Mouse (Mus musculus) G1E (cell line): Measurements from ENCODE around the gene Klk4. TPM values are rescaled to one million over a fixed set of nuclear protein-coding genes. Genes with fewer than 3 reads are reported as not detected.

ENCODE experiments used
- ATAC-seq: 2 replicates; pipeline ENCODE4 v1.8.0; 2016; ENCODE audit warnings: mild to moderate bottlenecking; ENCODE audit not compliant: insufficient number of reproducible peaks, poor library complexity, low FRiP score, severe bottlenecking; ENCODE audit errors: extremely low read depth
- DNase-seq: peaks from one replicate; pipeline ENCODE4 v3.0.0; 2012; ENCODE audit warnings: low spot score
- H3K27me3 ChIP-seq: 2 replicates; pipeline ENCODE4 v1.6.1; 2012; ENCODE audit warnings: mild to moderate bottlenecking, low read length, inconsistent platforms; ENCODE audit not compliant: insufficient read depth
- H3K36me3 ChIP-seq: replicated peaks from 2 replicates; pipeline ENCODE3; 2012; ENCODE audit warnings: mild to moderate bottlenecking, inconsistent platforms
- H3K4me1 ChIP-seq: 2 replicates; pipeline ENCODE4 v1.6.1; 2012; ENCODE audit warnings: low read depth, low read length, inconsistent platforms, mixed read lengths; ENCODE audit not compliant: insufficient read depth
- H3K4me3 ChIP-seq: 2 replicates; pipeline ENCODE4 v1.5.1; 2012; ENCODE audit warnings: low read depth, mild to moderate bottlenecking, inconsistent platforms, low read length, moderate library complexity, mixed read lengths
- H3K9me3 ChIP-seq: replicated peaks from 2 replicates; pipeline ENCODE4 v1.6.1; 2012; ENCODE audit warnings: inconsistent platforms
- CTCF ChIP-seq: IDR thresholded peaks from 2 replicates; pipeline ENCODE4 v1.5.1; 2012; ENCODE audit warnings: low read depth, low read length, inconsistent platforms, mixed read lengths
- GATA1 ChIP-seq: IDR thresholded peaks from 2 replicates; pipeline ENCODE4 v1.6.1; 2012; ENCODE audit warnings: borderline replicate concordance, low read length, inconsistent platforms, mixed read lengths
- GATA2 ChIP-seq: IDR thresholded peaks from 2 replicates; pipeline ENCODE4 v1.6.1; 2012; ENCODE audit warnings: low read depth, low read length, inconsistent platforms, borderline replicate concordance
- POLR2AphosphoS5 ChIP-seq: IDR thresholded peaks from 2 replicates; pipeline ENCODE4 v1.6.1; 2012; ENCODE audit warnings: low read depth, low read length, inconsistent platforms; ENCODE audit not compliant: insufficient replicate concordance
- TAL1 ChIP-seq: conservative IDR thresholded peaks from 2 replicates; pipeline ENCODE4 v1.6.1; 2012; ENCODE audit warnings: low read depth, low read length, inconsistent platforms, mixed read lengths
- polyA plus RNA-seq: library from polyadenylated mRNA; stranded (reverse); fragments of >175 nt; gene quantifications from 2 replicates; pipeline ENCODE4 v1.2.3, GENCODE M21; 2012
- total RNA-seq, 2 experiments: library from RNA; stranded (forward) in 1 of 2; stranded (reverse) in 1 of 2; fragments of 200-1000 nt in 1 of 2; fragments of >200 nt in 1 of 2; fragmentation: Nextera tagmentation in 1 of 2; gene quantifications; 2 replicates each; pipeline ENCODE4 v1.2.3; 2014 to 2017

Gene Klk4
- total and polyA plus RNA-seq, 3 experiments = not detected

- no peaks in the 10 kb centered on the region for H3K27me3 ChIP-seq
- ATAC-seq = no peak
Measured at GRCm38 (mm10) chr7:43918426-43918825, 37.5 kb downstream of the Klk4 start.

GRCm38 (mm10) chr7:43918871-43919270 lies 37.9 kb downstream of the Klk4 start:
- H3K27me3 ChIP-seq = no peaks in the 10 kb centered on the region
- H3K9me3 ChIP-seq = no peaks in the 10 kb centered on the region
- ATAC-seq = no peak
- TF ChIP-seq CTCF (no peak), TAL1 (no peak), GATA2 (no peak), POLR2AphosphoS5 (no peak), GATA1 (no peak)
- H3K4me3 ChIP-seq = no peak overlapping the region
- H3K36me3 ChIP-seq = no peaks in the 10 kb centered on the region
- no peak for DNase-seq
- peaks cover 7% of the 10 kb centered on the region for H3K4me1 ChIP-seq

More at GRCm38 (mm10) chr7:43918426-43918825, 37.5 kb downstream of the Klk4 start:
- Histone ChIP-seq H3K36me3 (no peaks in the 10 kb centered on the region), H3K4me1 (peaks cover 7% of the 10 kb centered on the region), H3K9me3 (no peaks in the 10 kb centered on the region), H3K4me3 (no peak overlapping the region)
- DNase-seq = no peak
- TF ChIP-seq GATA1 = no peak
- no peak for TF ChIP-seq CTCF
- TF ChIP-seq GATA2 = no peak
- TF ChIP-seq TAL1 = no peak
- TF ChIP-seq POLR2AphosphoS5 = no peak

GRCm38 (mm10) chr7:43919559-43920451 lies 38.8 kb downstream of the Klk4 start:
- Histone ChIP-seq H3K36me3 (no peaks in the 10 kb centered on the region), H3K4me1 (peaks cover 7% of the 10 kb centered on the region), H3K27me3 (no peaks in the 10 kb centered on the region), H3K4me3 (no peak overlapping the region), H3K9me3 (no peaks in the 10 kb centered on the region)
- TF ChIP-seq CTCF (peak; percentile 86), GATA1 (no peak), TAL1 (no peak), GATA2 (no peak)
- ATAC-seq (peak; percentile 70; the same call in 1 of the 2 replicates), DNase-seq (peak; percentile 62)

- no peaks in the 10 kb centered on the region for H3K36me3 ChIP-seq
- no peak for ATAC-seq
- TF ChIP-seq TAL1 = no peak
- TF ChIP-seq CTCF = no peak
- TF ChIP-seq POLR2AphosphoS5 = no peak
- TF ChIP-seq GATA2 = no peak
- TF ChIP-seq GATA1 = no peak
- no peaks in the 10 kb centered on the region for H3K27me3 ChIP-seq
- peaks cover 7% of the 10 kb centered on the region for H3K4me1 ChIP-seq
- no peak for DNase-seq
- no peak overlapping the region for H3K4me3 ChIP-seq
- H3K9me3 ChIP-seq = no peaks in the 10 kb centered on the region
Measured at GRCm38 (mm10) chr7:43920582-43920981, 39.6 kb downstream of the Klk4 start.

- no peak for ATAC-seq
- H3K36me3 ChIP-seq = no peaks in the 10 kb centered on the region
- H3K27me3 ChIP-seq = no peaks in the 10 kb centered on the region
- H3K4me3 ChIP-seq = no peak overlapping the region
- DNase-seq = no peak
- TF ChIP-seq GATA1 = no peak
- TF ChIP-seq CTCF = no peak
- TF ChIP-seq TAL1 = no peak
- TF ChIP-seq GATA2 = no peak
- no peak for TF ChIP-seq POLR2AphosphoS5
- H3K4me1 ChIP-seq = peaks cover 7% of the 10 kb centered on the region
- H3K9me3 ChIP-seq = no peaks in the 10 kb centered on the region
Measured at GRCm38 (mm10) chr7:43921087-43921486, 40.1 kb downstream of the Klk4 start.

- H3K4me1 ChIP-seq = peaks cover 7% of the 10 kb centered on the region
- no peaks in the 10 kb centered on the region for H3K36me3 ChIP-seq
- no peak for TF ChIP-seq POLR2AphosphoS5
- no peak for TF ChIP-seq TAL1
- no peak for TF ChIP-seq CTCF
- TF ChIP-seq GATA2 = no peak
- no peak for TF ChIP-seq GATA1
- no peaks in the 10 kb centered on the region for H3K9me3 ChIP-seq
- H3K27me3 ChIP-seq = no peaks in the 10 kb centered on the region
- ATAC-seq = no peak
- DNase-seq = no peak
- H3K4me3 ChIP-seq = no peak overlapping the region
Measured at GRCm38 (mm10) chr7:43921941-43922340, 41.0 kb downstream of the Klk4 start.
